Mouse (Mus musculus) liver, embryonic 15.5 days (tissue): ENCODE results near the gene Dgkg. TPM values are rescaled to one million over a fixed set of nuclear protein-coding genes. Genes with fewer than 3 reads are reported as not detected.

Source experiments
- ATAC-seq: fragments of 200-750 bp; cut with Nextera tagmentation; 2 replicates; pipeline ENCODE4 v1.8.0; 2017; ENCODE audit warnings: moderate number of reproducible peaks, mild to moderate bottlenecking, moderate library complexity; ENCODE audit not compliant: insufficient read depth
- H3K27ac ChIP-seq: fragments of 300-500 bp; sonication (generic); replicated peaks from 2 replicates; pipeline ENCODE4 v1.5.1; 2015; ENCODE audit warnings: mild to moderate bottlenecking, inconsistent platforms
- H3K27me3 ChIP-seq: fragments of 300-500 bp; sonication (generic); 2 replicates; pipeline ENCODE4 v1.6.1; 2015; ENCODE audit warnings: mild to moderate bottlenecking, inconsistent platforms
- H3K36me3 ChIP-seq: fragments of 300-500 bp; sonication (generic); replicated peaks from 2 replicates; pipeline ENCODE4 v1.6.1; 2015; ENCODE audit warnings: moderate library complexity, mild to moderate bottlenecking, inconsistent platforms
- H3K4me1 ChIP-seq: fragments of 300-500 bp; sonication (generic); replicated peaks from 2 replicates; pipeline ENCODE4 v1.6.1; 2015; ENCODE audit warnings: inconsistent platforms
- H3K4me2 ChIP-seq: fragments of 300-500 bp; sonication (generic); 2 replicates; pipeline ENCODE4 v1.6.1; 2015; ENCODE audit warnings: moderate library complexity, mild to moderate bottlenecking, inconsistent platforms
- H3K4me3 ChIP-seq: fragments of 300-500 bp; sonication (generic); replicated peaks from 2 replicates; pipeline ENCODE4 v1.5.1; 2015; ENCODE audit warnings: mild to moderate bottlenecking, inconsistent platforms
- H3K9ac ChIP-seq: fragments of 300-500 bp; sonication (generic); 2 replicates; pipeline ENCODE4 v1.6.1; 2015; ENCODE audit warnings: moderate library complexity, mild to moderate bottlenecking, inconsistent platforms
- H3K9me3 ChIP-seq: fragments of 300-500 bp; sonication (generic); replicated peaks from 2 replicates; pipeline ENCODE4 v1.6.1; 2016; ENCODE audit warnings: inconsistent platforms
- WGBS: fragments of 180-500 bp; shearing (Covaris S2); methylation state at CpG from one replicate; pipeline ENCODE4 v1.1.7; 2015; ENCODE audit warnings: mixed read lengths; ENCODE audit not compliant: insufficient replicate concordance; 5-methylcytosine and 5-hydroxymethylcytosine counted together
- polyA plus RNA-seq: library from polyadenylated mRNA; unstranded; fragments of >200 nt; fragmentation: Nextera tagmentation; extraction: Ambion mirVana; gene quantifications from 2 replicates; pipeline ENCODE4 v1.2.1, GENCODE M21; 2015

Dgkg gene
- polyA plus RNA-seq, 1 experiment from 2014 or later, result 1.3 TPM

- WGBS, result 68% methylated on average over 13 of the region's 13 CpGs
- H3K4me1 ChIP-seq, result no peaks in the 10 kb centered on the region
- no peak overlapping the region for H3K4me3 ChIP-seq
- H3K9me3 ChIP-seq, result no peaks in the 10 kb centered on the region
- no peak for ATAC-seq
- no peak overlapping the region for H3K27ac ChIP-seq
- H3K27me3 ChIP-seq, result no peaks in the 10 kb centered on the region
- H3K4me2 ChIP-seq, result no peak overlapping the region
- H3K9ac ChIP-seq, result no peak overlapping the region
- no peaks in the 10 kb centered on the region for H3K36me3 ChIP-seq
Measured at GRCm38 (mm10) chr16:22621299-22621920, 35.6 kb downstream of the Dgkg start.

GRCm38 (mm10) chr16:22618424-22619056 is 38.5 kb downstream of the Dgkg start:
- Histone ChIP-seq H3K4me2 (no peak overlapping the region), H3K4me1 (no peaks in the 10 kb centered on the region), H3K27me3 (no peaks in the 10 kb centered on the region), H3K4me3 (no peak overlapping the region), H3K9ac (no peak overlapping the region), H3K27ac (no peak overlapping the region), H3K36me3 (no peaks in the 10 kb centered on the region), H3K9me3 (no peaks in the 10 kb centered on the region)
- ATAC-seq, result no peak
- WGBS, result 49% methylated on average over 8 of the region's 8 CpGs

GRCm38 (mm10) chr16:22615805-22616204 is 41.2 kb downstream of the Dgkg start:
- H3K27ac ChIP-seq, result no peak overlapping the region
- WGBS, result 54% methylated on average over 4 of the region's 4 CpGs
- ATAC-seq, result no peak
- no peaks in the 10 kb centered on the region for H3K9me3 ChIP-seq
- no peak overlapping the region for H3K4me2 ChIP-seq
- H3K36me3 ChIP-seq, result no peaks in the 10 kb centered on the region
- no peak overlapping the region for H3K4me3 ChIP-seq
- no peak overlapping the region for H3K9ac ChIP-seq
- no peaks in the 10 kb centered on the region for H3K4me1 ChIP-seq
- no peaks in the 10 kb centered on the region for H3K27me3 ChIP-seq

GRCm38 (mm10) chr16:22613186-22614073 is 43.6 kb downstream of the Dgkg start:
- Histone ChIP-seq H3K9me3 (no peaks in the 10 kb centered on the region), H3K27me3 (no peaks in the 10 kb centered on the region), H3K4me1 (no peaks in the 10 kb centered on the region), H3K4me2 (no peak overlapping the region), H3K9ac (no peak overlapping the region), H3K36me3 (no peaks in the 10 kb centered on the region), H3K4me3 (no peak overlapping the region), H3K27ac (no peak overlapping the region)
- ATAC-seq, result no peak
- 46% methylated on average over 9 of the region's 9 CpGs for WGBS

GRCm38 (mm10) chr16:22608046-22608445 is 49.0 kb downstream of the Dgkg start:
- H3K36me3 ChIP-seq, result no peaks in the 10 kb centered on the region
- no peak overlapping the region for H3K9ac ChIP-seq
- WGBS, result 40% methylated on average over 6 of the region's 6 CpGs
- H3K27ac ChIP-seq, result no peak overlapping the region
- ATAC-seq, result no peak
- H3K4me3 ChIP-seq, result no peak overlapping the region
- H3K9me3 ChIP-seq, result no peaks in the 10 kb centered on the region
- no peak overlapping the region for H3K4me2 ChIP-seq
- no peaks in the 10 kb centered on the region for H3K4me1 ChIP-seq
- no peaks in the 10 kb centered on the region for H3K27me3 ChIP-seq

GRCm38 (mm10) chr16:22606989-22607388 is 50.0 kb downstream of the Dgkg start:
- no peak for ATAC-seq
- 64% methylated on average over 4 of the region's 4 CpGs for WGBS

GRCm38 (mm10) chr16:22602399-22602798 is 54.6 kb downstream of the Dgkg start:
- H3K4me3 ChIP-seq, result no peak overlapping the region
- H3K9ac ChIP-seq, result no peak overlapping the region
- no peak overlapping the region for H3K4me2 ChIP-seq
- H3K27me3 ChIP-seq, result no peaks in the 10 kb centered on the region
- H3K27ac ChIP-seq, result no peak overlapping the region
- ATAC-seq, result no peak
- no peaks in the 10 kb centered on the region for H3K36me3 ChIP-seq
- H3K9me3 ChIP-seq, result no peaks in the 10 kb centered on the region
- H3K4me1 ChIP-seq, result no peaks in the 10 kb centered on the region
- 67% methylated on average over 9 of the region's 9 CpGs for WGBS

More at GRCm38 (mm10) chr16:22606989-22607388, 50.0 kb downstream of the Dgkg start:
- Histone ChIP-seq H3K4me2 (no peak overlapping the region), H3K27ac (no peak overlapping the region), H3K27me3 (no peaks in the 10 kb centered on the region), H3K4me3 (no peak overlapping the region), H3K36me3 (no peaks in the 10 kb centered on the region), H3K9me3 (no peaks in the 10 kb centered on the region), H3K9ac (no peak overlapping the region), H3K4me1 (no peaks in the 10 kb centered on the region)

- Histone ChIP-seq H3K27ac (no peak overlapping the region), H3K4me3 (no peak overlapping the region), H3K4me1 (no peaks in the 10 kb centered on the region), H3K36me3 (no peaks in the 10 kb centered on the region), H3K9ac (no peak overlapping the region), H3K27me3 (no peaks in the 10 kb centered on the region), H3K9me3 (no peaks in the 10 kb centered on the region), H3K4me2 (no peak overlapping the region)
- no peak for ATAC-seq
- WGBS, result 56% methylated on average over 3 of the region's 3 CpGs
Measured at GRCm38 (mm10) chr16:22601756-22602155, 55.3 kb downstream of the Dgkg start.

GRCm38 (mm10) chr16:22600108-22600699 is 56.8 kb downstream of the Dgkg start:
- no peak overlapping the region for H3K27ac ChIP-seq
- WGBS, result 67% methylated on average over 4 of the region's 4 CpGs
- no peak for ATAC-seq

GRCm38 (mm10) chr16:22598741-22599140 is 58.3 kb downstream of the Dgkg start:
- H3K9me3 ChIP-seq, result no peaks in the 10 kb centered on the region
- H3K4me2 ChIP-seq, result no peak overlapping the region
- H3K4me1 ChIP-seq, result no peaks in the 10 kb centered on the region
- no peak for ATAC-seq
- H3K36me3 ChIP-seq, result no peaks in the 10 kb centered on the region
- no peak overlapping the region for H3K4me3 ChIP-seq
- no peak overlapping the region for H3K27ac ChIP-seq
- no peak overlapping the region for H3K9ac ChIP-seq
- 53% methylated on average over 6 of the region's 6 CpGs for WGBS
- H3K27me3 ChIP-seq, result no peaks in the 10 kb centered on the region

More at GRCm38 (mm10) chr16:22600108-22600699, 56.8 kb downstream of the Dgkg start:
- no peak overlapping the region for H3K4me3 ChIP-seq
- H3K36me3 ChIP-seq, result no peaks in the 10 kb centered on the region
- H3K9ac ChIP-seq, result no peak overlapping the region
- H3K4me2 ChIP-seq, result no peak overlapping the region
- H3K27me3 ChIP-seq, result no peaks in the 10 kb centered on the region
- no peaks in the 10 kb centered on the region for H3K4me1 ChIP-seq
- no peaks in the 10 kb centered on the region for H3K9me3 ChIP-seq

GRCm38 (mm10) chr16:22596394-22596793 is 60.6 kb downstream of the Dgkg start:
- WGBS, result 42% methylated on average over 1 of the region's 1 CpGs
- Histone ChIP-seq H3K27ac (no peak overlapping the region), H3K4me3 (no peak overlapping the region), H3K4me1 (no peaks in the 10 kb centered on the region), H3K27me3 (no peaks in the 10 kb centered on the region), H3K9ac (no peak overlapping the region), H3K36me3 (no peaks in the 10 kb centered on the region), H3K4me2 (no peak overlapping the region), H3K9me3 (no peaks in the 10 kb centered on the region)
- no peak for ATAC-seq
